Mouse (Mus musculus): Measurements from ENCODE around the gene Olfr125. TPM values are rescaled to one million over a fixed set of nuclear protein-coding genes. Genes with fewer than 3 reads are reported as not detected.

Olfr125 gene
- polyA plus RNA-seq (2016; fragmentation: Nextera tagmentation; extraction: Ambion mirVana), result not detected in 2 replicates

- H3K9ac ChIP-seq, result no peak within 1 kb of the TSS
- H3K27me3 ChIP-seq, result no peaks in the 10 kb centered on the region
- H3K4me3 ChIP-seq (replicated peaks), result no peak within 1 kb of the TSS
- no peak within 1 kb of the TSS for H3K4me2 ChIP-seq
- ATAC-seq (ENCODE audit: low FRiP score), result no peak
- H3K36me3 ChIP-seq (replicated peaks), result no peaks in the 10 kb centered on the region
- H3K4me1 ChIP-seq, result no peaks in the 10 kb centered on the region
- no peaks in the 10 kb centered on the region for H3K9me3 ChIP-seq
- no peak within 1 kb of the TSS for H3K27ac ChIP-seq
Observed at GRCm38 (mm10) chr17:37832649-37833048, at the start of gene Olfr125. Gene Olfr125, plus strand, starts transcription at chr17:37832949.

- no peak for ATAC-seq (ENCODE audit: low FRiP score)
- H3K4me2 ChIP-seq, result no peak within 1 kb of the TSS
- no peak within 1 kb of the TSS for H3K4me3 ChIP-seq (replicated peaks)
- no peaks in the 10 kb centered on the region for H3K36me3 ChIP-seq (replicated peaks)
- no peak within 1 kb of the TSS for H3K27ac ChIP-seq
- no peaks in the 10 kb centered on the region for H3K9me3 ChIP-seq
- no peaks in the 10 kb centered on the region for H3K4me1 ChIP-seq
- WGBS, result 90% methylated on average over 2 of the region's 2 CpGs
- no peaks in the 10 kb centered on the region for H3K27me3 ChIP-seq
- no peak within 1 kb of the TSS for H3K9ac ChIP-seq
Observed at GRCm38 (mm10) chr17:37793229-37793628, 39.5 kb upstream of the Olfr125 start, which contains the start of gene Olfr123. Gene Olfr123, plus strand, starts transcription at chr17:37793529.

- 86% methylated on average over 3 of the region's 3 CpGs for WGBS
Observed at GRCm38 (mm10) chr17:37799588-37799987, 33.2 kb upstream of the Olfr125 start, which contains the start of gene Olfr124. Gene Olfr124, plus strand, starts transcription at chr17:37799888.

GRCm38 (mm10) chr17:37847183-37847582, 14.4 kb downstream of the Olfr125 start, which contains the start of gene Olfr126:
Gene Olfr126, plus strand, starts transcription at chr17:37847483.
- Histone ChIP-seq H3K27ac (no peak within 1 kb of the TSS), H3K36me3 (replicated peaks) (no peaks in the 10 kb centered on the region), H3K4me1 (no peaks in the 10 kb centered on the region), H3K9ac (no peak within 1 kb of the TSS), H3K4me2 (no peak within 1 kb of the TSS), H3K9me3 (no peaks in the 10 kb centered on the region), H3K4me3 (replicated peaks) (no peak within 1 kb of the TSS), H3K27me3 (no peaks in the 10 kb centered on the region)
- no peak for ATAC-seq (ENCODE audit: low FRiP score)

More at GRCm38 (mm10) chr17:37799588-37799987, 33.2 kb upstream of the Olfr125 start, which contains the start of gene Olfr124:
- Histone ChIP-seq H3K4me3 (replicated peaks) (no peak within 1 kb of the TSS), H3K27ac (no peak within 1 kb of the TSS), H3K9ac (no peak within 1 kb of the TSS), H3K36me3 (replicated peaks) (no peaks in the 10 kb centered on the region), H3K4me2 (no peak within 1 kb of the TSS), H3K4me1 (no peaks in the 10 kb centered on the region), H3K27me3 (no peaks in the 10 kb centered on the region), H3K9me3 (no peaks in the 10 kb centered on the region)
- no peak for ATAC-seq (ENCODE audit: low FRiP score)

GRCm38 (mm10) chr17:37863901-37864300, 31.2 kb downstream of the Olfr125 start:
- no peak overlapping the region for H3K4me2 ChIP-seq
- H3K27ac ChIP-seq, result no peak overlapping the region
- no peaks in the 10 kb centered on the region for H3K4me1 ChIP-seq
- no peak overlapping the region for H3K9ac ChIP-seq
- WGBS, result 72% methylated on average over 2 of the region's 2 CpGs
- no peaks in the 10 kb centered on the region for H3K27me3 ChIP-seq
- no peaks in the 10 kb centered on the region for H3K36me3 ChIP-seq (replicated peaks)
- H3K9me3 ChIP-seq, result no peaks in the 10 kb centered on the region
- no peak overlapping the region for H3K4me3 ChIP-seq (replicated peaks)
- ATAC-seq (ENCODE audit: low FRiP score), result no peak

GRCm38 (mm10) chr17:37869676-37870205, 37.0 kb downstream of the Olfr125 start:
- Histone ChIP-seq H3K9ac (no peak overlapping the region), H3K4me3 (replicated peaks) (no peak overlapping the region), H3K4me2 (no peak overlapping the region), H3K9me3 (no peaks in the 10 kb centered on the region), H3K4me1 (peaks cover 3% of the 10 kb centered on the region; the same call in 1 of the 2 replicates), H3K27ac (no peak overlapping the region), H3K27me3 (no peaks in the 10 kb centered on the region), H3K36me3 (replicated peaks) (no peaks in the 10 kb centered on the region)
- 14% methylated on average over 8 of the region's 8 CpGs for WGBS
- ATAC-seq (ENCODE audit: low FRiP score), result no peak

- Histone ChIP-seq H3K4me1 (peaks cover 3% of the 10 kb centered on the region; the same call in 1 of the 2 replicates), H3K9ac (no peak overlapping the region), H3K27ac (no peak overlapping the region), H3K27me3 (no peaks in the 10 kb centered on the region), H3K4me3 (replicated peaks) (no peak overlapping the region), H3K4me2 (no peak overlapping the region), H3K36me3 (replicated peaks) (no peaks in the 10 kb centered on the region), H3K9me3 (no peaks in the 10 kb centered on the region)
- ATAC-seq (ENCODE audit: low FRiP score), result no peak
- 87% methylated on average over 3 of the region's 3 CpGs for WGBS
Observed at GRCm38 (mm10) chr17:37873830-37874229, 41.1 kb downstream of the Olfr125 start.

Other genes starting within 250 kb of the Olfr125 start
- gene Olfr114, start 240.2 kb upstream of the Olfr125 start, polyA plus RNA-seq (2016; fragmentation: Nextera tagmentation; extraction: Ambion mirVana), result not detected in 2 replicates
- gene Olfr115, start 205.8 kb upstream of the Olfr125 start, polyA plus RNA-seq (2016; fragmentation: Nextera tagmentation; extraction: Ambion mirVana), result not detected in 2 replicates
- gene Olfr116, start 205.8 kb upstream of the Olfr125 start, polyA plus RNA-seq (2016; fragmentation: Nextera tagmentation; extraction: Ambion mirVana), result not detected in 2 replicates
- gene Olfr117, start 169.2 kb upstream of the Olfr125 start, polyA plus RNA-seq (2016; fragmentation: Nextera tagmentation; extraction: Ambion mirVana), result not detected in 2 replicates
- gene Olfr118, start 166.0 kb upstream of the Olfr125 start, polyA plus RNA-seq (2016; fragmentation: Nextera tagmentation; extraction: Ambion mirVana), result not detected in 2 replicates
- gene Olfr119, start 136.4 kb upstream of the Olfr125 start, polyA plus RNA-seq (2016; fragmentation: Nextera tagmentation; extraction: Ambion mirVana), result not detected in 2 replicates
- not detected in 2 replicates for gene Olfr120, start 111.1 kb upstream of the Olfr125 start, polyA plus RNA-seq (2016; fragmentation: Nextera tagmentation; extraction: Ambion mirVana)
- gene Olfr121, start 84.1 kb upstream of the Olfr125 start, polyA plus RNA-seq (2016; fragmentation: Nextera tagmentation; extraction: Ambion mirVana), result not detected in 2 replicates
- not detected in 2 replicates for gene Olfr122, start 64.3 kb upstream of the Olfr125 start, polyA plus RNA-seq (2016; fragmentation: Nextera tagmentation; extraction: Ambion mirVana)
- gene Olfr123, start 39.4 kb upstream of the Olfr125 start, polyA plus RNA-seq (2016; fragmentation: Nextera tagmentation; extraction: Ambion mirVana), result not detected in 2 replicates
- gene Olfr124, start 33.1 kb upstream of the Olfr125 start, polyA plus RNA-seq (2016; fragmentation: Nextera tagmentation; extraction: Ambion mirVana), result not detected in 2 replicates
- not detected in 2 replicates for gene Olfr126, start 14.5 kb downstream of the Olfr125 start, polyA plus RNA-seq (2016; fragmentation: Nextera tagmentation; extraction: Ambion mirVana)
- not detected in 2 replicates for gene Olfr127, start 67.5 kb downstream of the Olfr125 start, polyA plus RNA-seq (2016; fragmentation: Nextera tagmentation; extraction: Ambion mirVana)
- gene Olfr128, start 87.6 kb downstream of the Olfr125 start, polyA plus RNA-seq (2016; fragmentation: Nextera tagmentation; extraction: Ambion mirVana), result not detected in 2 replicates
- gene Olfr761, start 120.1 kb downstream of the Olfr125 start, polyA plus RNA-seq (2016; fragmentation: Nextera tagmentation; extraction: Ambion mirVana), result not detected in 2 replicates
- gene Olfr129, start 227.1 kb downstream of the Olfr125 start, polyA plus RNA-seq (2016; fragmentation: Nextera tagmentation; extraction: Ambion mirVana), result 0.05 TPM in 1 of 2 replicates, not detected in the other
- not detected in 2 replicates for gene Olfr130, start 231.0 kb downstream of the Olfr125 start, polyA plus RNA-seq (2016; fragmentation: Nextera tagmentation; extraction: Ambion mirVana)